Mouse (Mus musculus) heart, postnatal 4 days (tissue): ENCODE results near the gene Myom1. TPM values are rescaled to one million over a fixed set of nuclear protein-coding genes. Genes with fewer than 3 reads are reported as not detected.

Experiments used
- DNase-seq: peaks from one replicate; pipeline ENCODE4 v3.0.0; 2021
- total RNA-seq, 2 experiments: library from RNA; stranded (reverse); gene quantifications; 2 replicates each; pipeline ENCODE4 v1.2.3; 2021

Myom1 gene
- total RNA-seq, 2 experiments from 2014 or later = 944 to 986 TPM

GRCm38 (mm10) chr17:71136384-71137333 is 134.2 kb downstream of the Myom1 start:
- DNase-seq = no peak

GRCm38 (mm10) chr17:71137334-71137721 is 134.9 kb downstream of the Myom1 start:
- DNase-seq = no peak

GRCm38 (mm10) chr17:71142068-71142467 is 139.6 kb downstream of the Myom1 start:
- no peak for DNase-seq

- no peak for DNase-seq
Observed at GRCm38 (mm10) chr17:71143155-71143554, 140.7 kb downstream of the Myom1 start.

- no peak for DNase-seq
Observed at GRCm38 (mm10) chr17:71144322-71145116, 142.1 kb downstream of the Myom1 start.

- no peak for DNase-seq
Observed at GRCm38 (mm10) chr17:71145248-71145961, 143.0 kb downstream of the Myom1 start.

- no peak for DNase-seq
Observed at GRCm38 (mm10) chr17:71153356-71153755, 150.9 kb downstream of the Myom1 start.

- DNase-seq = no peak
Observed at GRCm38 (mm10) chr17:71155271-71155670, 152.8 kb downstream of the Myom1 start.

- no peak for DNase-seq
Observed at GRCm38 (mm10) chr17:71159152-71159567, 156.7 kb downstream of the Myom1 start.

GRCm38 (mm10) chr17:71159720-71160119 is 157.3 kb downstream of the Myom1 start:
- no peak for DNase-seq

- DNase-seq = no peak
Observed at GRCm38 (mm10) chr17:71160244-71160995, 158.0 kb downstream of the Myom1 start.

GRCm38 (mm10) chr17:71164991-71165390 is 162.6 kb downstream of the Myom1 start:
- DNase-seq = no peak

GRCm38 (mm10) chr17:71168205-71168815 is 165.9 kb downstream of the Myom1 start:
- no peak for DNase-seq

GRCm38 (mm10) chr17:71168846-71169245 is 166.4 kb downstream of the Myom1 start:
- no peak for DNase-seq

GRCm38 (mm10) chr17:71169639-71170038 is 167.2 kb downstream of the Myom1 start:
- DNase-seq = no peak

- no peak for DNase-seq
Observed at GRCm38 (mm10) chr17:71171161-71171560, 168.7 kb downstream of the Myom1 start.

Other genes with a start within 250 kb of the Myom1 start
- gene Tgif1, start 149.1 kb upstream of the Myom1 start, total RNA-seq = 10 to 100 TPM; 13.7 to 15.5 TPM
- gene Myl12a, start 245 bp downstream of the Myom1 start, total RNA-seq = 100 to 1,000 TPM; 733 to 785 TPM
- gene Lpin2, start 179.9 kb downstream of the Myom1 start, total RNA-seq = 10 to 100 TPM; 16.3 to 19.5 TPM